Mouse (Mus musculus) urinary bladder, postnatal 25 days (tissue): ENCODE results near the gene Fasn.
"Not testable (repeated sequence)": the region's sequence is repeated elsewhere in the genome, so short reads cannot be mapped to it uniquely, and the experiment has no call there.

ENCODE experiments used
- DNase-seq: peaks from one replicate; pipeline ENCODE4 v3.0.0; 2022; ENCODE audit warnings: low spot score

Gene Fasn

GRCm38 (mm10) chr11:120798244-120798643 is 26.1 kb downstream of the Fasn start:
- no peak for DNase-seq

GRCm38 (mm10) chr11:120796614-120796946 is 27.8 kb downstream of the Fasn start:
- no peak for DNase-seq

DNA sequence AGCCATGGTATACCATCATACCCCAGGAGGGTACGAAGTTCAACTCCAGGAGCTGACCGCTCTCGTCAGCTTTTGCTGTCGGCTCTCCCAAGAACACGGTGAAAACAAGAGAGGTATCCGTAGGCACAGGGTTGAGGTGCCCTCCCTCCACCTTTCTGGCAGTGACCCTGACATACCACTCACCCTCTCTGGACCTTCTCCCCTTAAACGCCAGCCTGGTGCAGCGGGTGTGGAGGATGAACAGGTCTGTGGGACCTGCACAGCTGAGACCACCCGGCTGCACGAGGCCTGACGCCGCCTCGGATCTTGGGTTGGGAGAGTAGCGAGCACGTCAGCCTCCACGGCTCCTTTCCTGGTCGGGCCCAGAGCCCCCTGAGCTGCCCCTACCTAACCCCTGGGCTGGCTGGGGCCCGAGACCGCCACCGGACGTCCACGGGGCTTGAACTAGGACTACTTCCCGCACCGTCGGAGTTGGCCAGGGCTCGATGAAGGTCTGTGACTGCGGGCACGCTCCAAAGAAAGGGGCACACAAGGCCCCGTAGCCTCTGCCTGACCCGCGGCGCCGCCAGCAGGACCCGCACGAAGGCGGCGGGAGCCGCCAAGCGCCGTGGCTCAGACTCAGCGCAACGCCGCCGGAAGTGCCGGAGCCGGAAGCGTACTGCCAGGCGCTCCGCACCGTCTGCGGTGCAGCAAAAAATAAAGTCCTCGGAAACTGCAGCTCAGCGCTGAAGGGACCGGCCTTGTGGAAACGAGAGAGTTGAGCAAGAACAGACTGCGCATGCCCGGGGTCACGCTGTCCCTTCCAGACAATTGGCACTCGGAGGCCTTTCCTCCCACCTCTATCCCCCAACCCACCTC is 28.4 kb downstream of the Fasn start, which contains the start of gene Dus1l:
Gene Dus1l, minus strand, starts transcription at position 648 of the 858 bp plus-strand sequence.
- peak; percentile 98 for DNase-seq

DNA sequence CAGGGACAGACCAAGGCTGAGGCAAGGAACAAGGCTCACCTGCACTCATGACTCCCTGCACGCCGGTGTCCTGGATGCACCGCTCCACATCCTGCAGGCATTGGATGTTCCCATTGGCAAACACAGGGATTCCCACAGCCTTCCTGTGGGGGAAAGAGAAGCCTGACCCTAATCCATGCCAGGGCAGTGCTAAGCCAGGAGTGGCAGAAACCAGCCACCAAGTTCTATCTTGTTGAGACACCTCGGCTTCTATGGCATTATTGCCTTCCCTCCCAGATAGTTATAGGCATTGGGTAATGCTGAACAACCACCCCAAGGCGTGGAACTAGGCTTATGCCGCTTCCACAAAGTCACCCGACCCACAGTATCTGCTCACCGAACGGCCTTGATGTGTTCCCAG is 31.7 kb downstream of the Fasn start:
- DNase-seq = no peak

DNA sequence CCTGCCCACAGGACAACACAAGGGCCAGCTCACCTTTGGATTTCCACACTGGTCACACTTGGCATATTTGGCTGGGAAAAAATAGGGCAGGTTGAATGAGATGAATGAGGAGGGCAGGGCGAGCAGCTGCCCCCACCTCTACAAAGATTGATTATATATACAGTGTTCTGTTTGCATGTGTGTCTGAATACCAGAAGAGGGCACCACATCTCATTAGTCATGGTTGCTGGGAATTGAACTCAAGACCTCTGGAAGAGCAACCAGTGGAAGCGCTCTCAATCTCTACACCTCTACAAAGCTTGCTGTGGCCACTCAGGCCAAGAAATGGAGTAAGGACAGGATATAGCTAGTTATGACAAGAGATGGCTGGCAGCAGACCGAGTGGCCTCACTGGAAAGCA is 34.5 kb downstream of the Fasn start:
- no peak for DNase-seq

DNA sequence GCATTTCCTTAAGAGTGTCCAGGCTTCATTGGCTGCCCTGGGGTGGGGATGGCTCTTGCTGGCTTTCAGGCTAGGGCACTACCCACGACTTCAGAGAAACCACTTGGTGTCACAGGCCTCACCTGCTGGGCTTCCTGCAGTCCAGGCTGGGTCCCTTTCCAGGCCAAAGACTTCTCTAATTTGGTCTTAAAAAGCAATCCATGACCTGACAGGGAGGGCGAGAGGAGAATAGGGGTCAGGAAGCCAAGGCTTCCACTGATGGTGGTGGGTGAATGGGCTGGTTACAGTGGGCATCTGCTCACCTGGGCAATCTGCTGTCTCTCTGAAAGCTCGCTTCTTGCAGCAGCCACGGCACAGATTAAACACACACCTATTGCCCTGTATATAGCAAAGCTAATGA is 35.0 kb downstream of the Fasn start:
- no peak for DNase-seq

GRCm38 (mm10) chr11:120788460-120788859 is 35.9 kb downstream of the Fasn start:
- DNase-seq = not testable (repeated sequence)

- no peak for DNase-seq
These were observed 39.2 kb downstream of the Fasn start for GRCm38 (mm10) chr11:120785145-120785544.

GRCm38 (mm10) chr11:120784064-120784791 is 40.1 kb downstream of the Fasn start, which contains the start of the genes Rfng and Gps1:
Rfng (minus strand) TSS chr11:120784207.
Gps1 (plus strand) TSS chr11:120784272.
- peak; percentile 79 for DNase-seq

DNA sequence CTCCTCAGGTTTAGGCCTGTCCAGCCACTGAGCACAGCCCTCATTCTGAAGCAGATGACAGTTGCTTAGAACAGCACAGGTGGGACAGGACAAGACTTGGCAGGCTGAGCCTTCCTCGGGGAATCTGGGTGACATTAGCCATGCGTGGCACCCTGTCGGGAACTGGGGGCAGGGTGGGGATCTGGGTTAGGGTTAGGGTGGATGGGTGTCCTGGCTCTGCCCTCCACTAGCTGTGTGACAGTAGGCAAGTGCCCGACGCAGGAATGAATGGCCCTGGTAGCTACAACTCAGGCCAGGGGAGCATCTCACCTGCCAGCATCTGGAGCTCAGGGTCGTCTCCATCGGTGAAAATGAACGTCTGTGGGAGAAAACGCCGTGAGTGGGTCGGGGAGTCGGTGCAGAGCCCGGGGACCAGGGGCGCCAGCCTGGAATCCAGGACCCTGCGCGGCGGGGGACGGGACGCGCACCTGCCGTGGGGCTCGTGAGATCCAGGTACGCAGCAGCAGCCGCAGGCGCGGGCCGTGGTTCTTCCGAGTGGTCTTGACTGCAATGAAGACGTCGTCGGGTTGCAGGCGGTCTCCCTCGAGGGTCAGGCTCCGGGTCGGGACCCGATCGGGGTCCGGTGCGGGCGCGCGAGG is 40.8 kb downstream of the Fasn start:
- no peak for DNase-seq

- DNase-seq = not testable (repeated sequence)
These were observed 43.0 kb downstream of the Fasn start for GRCm38 (mm10) chr11:120781361-120781760.

DNA sequence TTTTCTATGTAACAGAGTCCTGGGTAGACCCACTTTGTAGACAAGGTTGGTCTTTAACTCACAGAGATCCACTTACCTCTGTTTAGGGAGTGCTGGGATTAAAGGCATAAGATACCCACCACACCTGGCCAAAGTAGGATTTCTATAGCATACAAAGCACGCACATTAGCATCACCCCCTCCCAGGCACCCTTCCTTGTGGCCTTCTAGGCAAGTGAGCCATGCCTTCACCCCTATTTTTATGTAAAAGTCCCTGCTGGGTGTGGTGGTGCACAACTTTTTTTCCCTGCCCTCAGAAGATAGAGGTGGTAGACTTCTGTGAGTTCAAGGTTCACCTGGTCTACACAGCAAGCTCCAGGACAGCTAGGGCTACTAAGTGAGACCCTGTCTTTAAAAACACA is 44.5 kb downstream of the Fasn start:
- DNase-seq = no peak

DNA sequence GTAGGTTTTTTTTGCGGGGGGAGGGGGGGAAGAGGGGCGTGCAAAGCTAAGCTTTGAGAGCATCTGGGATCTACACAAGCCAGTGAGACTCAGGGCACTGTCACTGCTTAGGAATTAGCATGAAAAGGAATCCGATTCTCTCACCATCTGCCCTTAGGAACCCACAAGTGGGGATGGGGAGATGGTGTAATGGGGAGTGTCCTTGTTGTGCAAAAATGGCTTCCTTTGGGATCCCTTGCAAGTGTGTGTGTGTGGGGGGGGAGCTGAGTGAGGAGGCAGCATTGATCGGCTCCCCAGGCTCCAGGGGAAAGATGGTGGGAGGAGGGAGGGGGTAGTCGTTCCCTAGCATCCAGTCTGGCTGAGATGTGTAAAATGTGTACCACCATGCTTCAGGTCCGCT is 47.2 kb downstream of the Fasn start:
- DNase-seq = no peak

DNA sequence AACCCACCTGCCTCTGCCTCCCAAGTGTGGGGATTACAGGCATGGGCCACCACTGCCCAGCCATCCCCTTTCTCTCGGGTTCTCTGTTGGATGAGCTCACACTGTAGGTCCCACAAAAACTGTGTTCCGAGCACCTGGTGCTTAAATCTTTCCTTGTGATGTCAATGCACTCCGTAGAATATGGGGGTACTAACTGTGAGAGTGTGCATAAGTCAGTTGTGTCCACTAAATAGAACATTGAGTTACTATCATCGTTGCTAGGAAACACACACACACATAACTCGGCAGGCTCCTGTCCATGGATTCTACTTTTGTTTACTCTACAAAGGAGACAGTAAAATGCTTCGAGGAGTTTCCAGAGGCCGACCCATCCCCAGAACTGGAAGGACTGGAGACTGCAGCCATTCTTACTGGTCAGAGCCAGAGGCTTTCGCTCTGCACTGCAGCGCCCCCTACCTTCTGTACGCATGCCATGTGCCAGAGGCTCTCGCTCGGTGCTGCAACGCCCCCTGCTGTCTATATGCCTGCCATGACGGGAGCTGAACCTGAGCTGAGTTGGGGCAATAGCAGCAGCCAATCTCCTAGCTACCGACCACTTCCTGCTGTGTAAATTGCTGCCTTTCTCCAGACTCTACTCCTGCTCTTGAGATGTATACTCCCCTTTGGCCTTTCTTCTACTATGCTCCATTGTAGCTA is 48.4 kb downstream of the Fasn start:
- peak; percentile 99 for DNase-seq

GRCm38 (mm10) chr11:120773463-120774190 is 50.7 kb downstream of the Fasn start:
- no peak for DNase-seq

DNA sequence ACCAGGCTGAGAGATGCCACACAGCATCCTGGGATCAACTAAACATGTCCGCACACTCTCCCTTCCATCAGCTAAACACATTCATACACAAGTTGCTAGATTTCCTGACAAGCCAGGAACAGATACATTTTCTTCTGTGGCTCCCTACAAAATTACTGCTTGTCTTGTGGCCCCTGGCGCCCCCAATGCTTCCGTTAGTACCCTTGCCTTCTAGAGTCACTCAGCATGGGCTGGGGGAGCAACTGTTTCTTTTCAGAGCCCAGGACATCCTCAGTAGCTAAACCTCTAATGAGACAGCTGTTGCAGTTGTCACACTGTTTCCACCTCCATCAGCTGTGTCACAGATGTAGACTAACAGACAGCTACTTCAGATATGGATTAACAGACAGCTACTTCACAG is 51.6 kb downstream of the Fasn start:
- no peak for DNase-seq

GRCm38 (mm10) chr11:120768206-120768605 is 56.1 kb downstream of the Fasn start:
- no peak for DNase-seq

- DNase-seq = not testable (repeated sequence)
These were observed 57.3 kb downstream of the Fasn start for GRCm38 (mm10) chr11:120767023-120767422.

DNA sequence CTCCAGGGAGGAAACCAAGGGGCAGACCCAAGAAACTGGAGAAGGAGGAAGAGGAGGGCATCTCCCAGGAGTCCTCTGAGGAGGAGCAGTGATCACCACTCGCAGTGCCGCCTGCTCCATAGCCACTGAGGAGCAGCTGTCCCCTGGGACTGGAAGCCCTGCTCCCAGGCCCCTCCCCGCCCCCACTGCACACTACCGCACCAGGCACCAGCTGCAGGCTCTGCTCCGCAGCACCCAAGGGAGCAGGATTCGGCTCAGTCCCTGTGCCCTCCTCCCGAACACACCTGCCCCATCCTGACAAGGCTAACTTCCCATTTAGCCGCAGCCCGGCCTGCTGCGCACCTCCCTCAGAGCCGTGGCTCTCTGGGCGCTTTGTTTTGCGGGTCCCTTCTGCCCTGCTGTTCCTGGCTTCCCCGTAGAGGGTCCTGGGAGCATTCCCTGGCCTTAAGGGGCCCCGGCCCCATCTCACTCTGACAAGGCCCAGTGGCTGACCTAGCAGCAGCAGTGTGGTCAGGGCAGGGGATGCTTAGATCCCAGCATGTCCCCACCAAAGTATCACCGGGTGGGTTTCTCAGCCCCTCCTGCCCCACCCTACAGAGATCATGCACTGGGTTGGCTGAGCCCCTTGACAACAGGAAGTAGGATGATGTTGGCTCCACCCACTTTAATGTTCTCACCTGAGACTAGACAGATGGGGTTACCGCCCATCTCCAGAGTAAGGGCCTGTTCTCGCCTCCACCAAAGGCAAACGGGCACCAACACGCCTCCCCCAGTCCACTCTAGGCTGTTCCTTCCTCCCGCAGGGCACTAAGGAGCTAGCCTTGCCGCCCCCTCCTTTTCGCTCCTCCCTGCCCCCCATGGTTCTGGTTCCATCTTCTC is 61.0 kb downstream of the Fasn start:
- DNase-seq = not testable (repeated sequence)

DNA sequence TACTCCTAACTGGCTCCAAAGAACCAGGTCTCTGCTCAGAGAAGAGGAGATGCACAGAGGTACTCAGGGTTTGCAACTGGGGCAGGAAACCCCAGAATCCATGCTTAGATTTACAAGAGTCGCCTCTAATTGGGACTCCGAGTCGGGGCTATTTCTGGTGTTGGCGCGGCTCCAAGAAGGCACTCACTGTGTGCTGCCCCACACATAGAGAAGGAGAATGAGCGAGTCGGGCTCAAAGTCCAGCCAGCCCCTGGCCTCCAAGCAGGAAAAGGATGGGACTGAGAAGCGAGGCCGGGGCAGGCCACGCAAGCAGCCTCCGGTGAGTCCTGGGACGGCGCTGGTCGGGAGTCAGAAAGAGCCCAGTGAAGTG is 61.7 kb downstream of the Fasn start, which contains the start of gene Hmga1b:
Gene Hmga1b, plus strand, starts transcription at position 123 of the 370 bp plus-strand sequence.
- not testable (repeated sequence) for DNase-seq
